Mouse (Mus musculus): ENCODE measurements around the gene Ncapd3. TPM values are rescaled to one million over a fixed set of nuclear protein-coding genes. Genes with fewer than 3 reads are reported as not detected.

Ncapd3 gene
- polyA plus RNA-seq, 2 experiments: 33.7 to 40.1 TPM

DNA sequence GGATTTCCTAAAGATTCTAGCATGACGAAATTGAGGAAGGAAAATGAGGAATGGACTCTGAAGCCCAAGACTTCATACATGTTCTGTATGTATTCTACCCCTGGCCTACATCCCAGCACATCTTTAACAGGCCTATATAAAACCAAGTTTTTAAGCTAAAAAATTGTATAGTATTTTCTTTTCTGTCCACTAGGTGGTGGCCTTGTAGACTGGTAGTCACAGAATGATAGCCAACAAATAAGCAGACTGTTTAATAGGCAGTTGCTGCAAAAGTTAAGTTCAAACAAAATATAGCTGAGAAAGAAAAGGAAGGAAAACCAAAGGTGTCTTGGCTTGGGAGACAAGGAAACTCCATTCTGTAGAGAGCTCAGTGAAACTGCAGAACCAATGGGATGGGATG is 44.7 kb downstream of the Ncapd3 start:
- peaks cover 67% of the 10 kb centered on the region for H3K36me3 ChIP-seq (replicated peaks; ENCODE audit: control insufficient read depth, insufficient read depth, low read depth)

GRCm38 (mm10) chr9:27075812-27076211 is 45.8 kb downstream of the Ncapd3 start:
- no peak overlapping the region for H3K4me2 ChIP-seq (ENCODE audit: low read depth)
- no peak for ATAC-seq (ENCODE audit: insufficient read depth)
- TF ChIP-seq EP300 (IDR thresholded peaks at IDR 0.05; ENCODE audit: low read depth) (no peak), CTCF (IDR thresholded peaks at IDR 0.05; ENCODE audit: low read depth) (no peak)
- H3K4me1 ChIP-seq (replicated peaks; ENCODE audit: control insufficient read depth in 2 of 2, insufficient read depth in 2 of 2, low read length in 1 of 2): no peaks in the 10 kb centered on the region
- H3K9ac ChIP-seq (replicated peaks): no peak overlapping the region
- no peak for DNase-seq (ENCODE audit: low read depth in 3 of 3, low spot score in 3 of 3)
- no peaks in the 10 kb centered on the region for H3K27me3 ChIP-seq (ENCODE audit: control insufficient read depth, insufficient read depth, low read length)
- H3K36me3 ChIP-seq (replicated peaks; ENCODE audit: control insufficient read depth, insufficient read depth, low read depth): peaks cover 60% of the 10 kb centered on the region
- H3K27ac ChIP-seq: no peak overlapping the region
- no peak overlapping the region for H3K4me3 ChIP-seq (ENCODE audit: insufficient read depth in 1 of 2, low read depth in 2 of 2, low read length in 2 of 2)
- H3K9me3 ChIP-seq (ENCODE audit: control insufficient read depth, low read length): no peaks in the 10 kb centered on the region

More for the DNA sequence above, 44.7 kb downstream of the Ncapd3 start:
- Histone ChIP-seq H3K4me2 (ENCODE audit: low read depth) (no peak overlapping the region), H3K27ac (no peak overlapping the region), H3K9me3 (ENCODE audit: control insufficient read depth, low read length) (no peaks in the 10 kb centered on the region), H3K9ac (replicated peaks) (no peak overlapping the region), H3K4me1 (replicated peaks; ENCODE audit: control insufficient read depth in 2 of 2, insufficient read depth in 2 of 2, low read length in 1 of 2) (no peaks in the 10 kb centered on the region), H3K4me3 (ENCODE audit: insufficient read depth in 1 of 2, low read depth in 2 of 2, low read length in 2 of 2) (no peak overlapping the region), H3K27me3 (ENCODE audit: control insufficient read depth, insufficient read depth, low read length) (no peaks in the 10 kb centered on the region)
- WGBS (ENCODE audit: insufficient replicate concordance): 68% methylated on average over 1 of the region's 1 CpGs
- no peak for DNase-seq (ENCODE audit: low read depth in 3 of 3, low spot score in 3 of 3)
- ATAC-seq (ENCODE audit: insufficient read depth): no peak
- TF ChIP-seq EP300 (IDR thresholded peaks at IDR 0.05; ENCODE audit: low read depth) (no peak), CTCF (IDR thresholded peaks at IDR 0.05; ENCODE audit: low read depth) (no peak; the same call in 1 of the 2 replicates)

- no peak for DNase-seq (ENCODE audit: low read depth in 3 of 3, low spot score in 3 of 3)
- peaks cover 85% of the 10 kb centered on the region for H3K36me3 ChIP-seq (replicated peaks; ENCODE audit: control insufficient read depth, insufficient read depth, low read depth)
- H3K27ac ChIP-seq: no peak overlapping the region
- WGBS (ENCODE audit: insufficient replicate concordance): 51% methylated on average over 5 of the region's 5 CpGs
- no peak overlapping the region for H3K9ac ChIP-seq (replicated peaks)
- TF ChIP-seq EP300 (IDR thresholded peaks at IDR 0.05; ENCODE audit: low read depth): no peak
- no peak for TF ChIP-seq CTCF (IDR thresholded peaks at IDR 0.05; ENCODE audit: low read depth)
- no peak for ATAC-seq (ENCODE audit: insufficient read depth)
- no peak overlapping the region for H3K4me3 ChIP-seq (ENCODE audit: insufficient read depth in 1 of 2, low read depth in 2 of 2, low read length in 2 of 2)
- H3K9me3 ChIP-seq (ENCODE audit: control insufficient read depth, low read length): no peaks in the 10 kb centered on the region
- no peaks in the 10 kb centered on the region for H3K4me1 ChIP-seq (replicated peaks; ENCODE audit: control insufficient read depth in 2 of 2, insufficient read depth in 2 of 2, low read length in 1 of 2)
- H3K27me3 ChIP-seq (ENCODE audit: control insufficient read depth, insufficient read depth, low read length): no peaks in the 10 kb centered on the region
- no peak overlapping the region for H3K4me2 ChIP-seq (ENCODE audit: low read depth)
Measured at GRCm38 (mm10) chr9:27086256-27086655, 56.3 kb downstream of the Ncapd3 start.

DNA sequence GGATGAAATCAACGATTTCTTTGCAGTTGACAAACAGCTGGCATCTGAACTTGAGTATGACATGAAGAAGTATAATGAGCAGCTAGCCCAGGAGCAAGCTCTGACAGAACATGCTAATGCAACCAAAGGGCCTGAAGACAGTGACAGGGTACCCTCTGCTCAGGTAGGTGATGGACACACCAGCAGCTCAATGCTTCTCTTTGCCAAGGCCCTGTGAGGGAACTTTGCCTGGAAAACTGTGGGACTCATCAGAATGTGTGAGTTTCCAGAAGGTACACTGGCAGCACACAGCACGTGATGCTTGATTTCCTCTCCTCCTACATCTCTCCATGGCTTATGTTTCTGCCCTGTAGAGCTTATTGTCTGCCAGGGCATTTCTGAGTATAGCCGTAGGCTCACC is 57.4 kb downstream of the Ncapd3 start:
- no peak overlapping the region for H3K4me2 ChIP-seq (ENCODE audit: low read depth)
- TF ChIP-seq CTCF (IDR thresholded peaks at IDR 0.05; ENCODE audit: low read depth) (no peak), EP300 (IDR thresholded peaks at IDR 0.05; ENCODE audit: low read depth) (no peak)
- no peak overlapping the region for H3K9ac ChIP-seq (replicated peaks)
- no peak for ATAC-seq (ENCODE audit: insufficient read depth)
- H3K36me3 ChIP-seq (replicated peaks; ENCODE audit: control insufficient read depth, insufficient read depth, low read depth): peaks cover 88% of the 10 kb centered on the region
- no peak overlapping the region for H3K27ac ChIP-seq
- no peaks in the 10 kb centered on the region for H3K27me3 ChIP-seq (ENCODE audit: control insufficient read depth, insufficient read depth, low read length)
- WGBS (ENCODE audit: insufficient replicate concordance): 83% methylated on average over 3 of the region's 3 CpGs
- no peak for DNase-seq (ENCODE audit: low read depth in 3 of 3, low spot score in 3 of 3)
- H3K4me3 ChIP-seq (ENCODE audit: insufficient read depth in 1 of 2, low read depth in 2 of 2, low read length in 2 of 2): no peak overlapping the region
- H3K4me1 ChIP-seq (replicated peaks; ENCODE audit: control insufficient read depth in 2 of 2, insufficient read depth in 2 of 2, low read length in 1 of 2): no peaks in the 10 kb centered on the region
- H3K9me3 ChIP-seq (ENCODE audit: control insufficient read depth, low read length): no peaks in the 10 kb centered on the region

- Histone ChIP-seq H3K4me2 (ENCODE audit: low read depth) (no peak overlapping the region), H3K27ac (no peak overlapping the region), H3K9me3 (ENCODE audit: control insufficient read depth, low read length) (no peaks in the 10 kb centered on the region), H3K4me1 (replicated peaks; ENCODE audit: control insufficient read depth in 2 of 2, insufficient read depth in 2 of 2, low read length in 1 of 2) (no peaks in the 10 kb centered on the region), H3K27me3 (ENCODE audit: control insufficient read depth, insufficient read depth, low read length) (no peaks in the 10 kb centered on the region), H3K9ac (replicated peaks) (no peak overlapping the region), H3K36me3 (replicated peaks; ENCODE audit: control insufficient read depth, insufficient read depth, low read depth) (peaks cover 86% of the 10 kb centered on the region), H3K4me3 (ENCODE audit: insufficient read depth in 1 of 2, low read depth in 2 of 2, low read length in 2 of 2) (no peak overlapping the region)
- 93% methylated on average over 1 of the region's 1 CpGs for WGBS (ENCODE audit: insufficient replicate concordance)
- ATAC-seq (ENCODE audit: insufficient read depth) (no peak), DNase-seq (ENCODE audit: low read depth in 3 of 3, low spot score in 3 of 3) (no peak)
- TF ChIP-seq EP300 (IDR thresholded peaks at IDR 0.05; ENCODE audit: low read depth) (no peak), CTCF (IDR thresholded peaks at IDR 0.05; ENCODE audit: low read depth) (no peak)
Measured at GRCm38 (mm10) chr9:27090134-27090533, 60.2 kb downstream of the Ncapd3 start.

Data from liver, embryonic 14.5 days (tissue).